9 mouse cellular contexts compared by ENCODE assay signal in the genomic region with DNA sequence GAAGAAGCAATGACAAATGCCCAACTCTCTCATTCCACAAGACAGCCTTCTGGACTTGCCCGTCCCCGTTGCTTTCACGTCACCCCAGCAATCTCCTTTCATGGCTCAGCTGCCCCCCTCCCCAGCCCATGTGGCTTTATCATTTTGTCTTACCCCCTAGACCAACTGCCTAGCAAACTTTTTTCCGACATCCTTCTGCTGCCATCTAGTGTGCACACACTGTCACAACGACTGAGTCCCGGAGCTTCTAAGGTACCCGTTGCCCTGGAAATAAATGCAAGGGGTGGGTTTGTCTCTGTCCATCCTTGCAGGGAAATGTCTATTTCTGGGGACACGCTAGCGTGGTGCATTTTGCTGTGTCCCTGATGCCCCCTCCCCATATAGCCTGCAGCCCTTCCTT.
DNase-seq lines count a peak whose midpoint lies in the region; ATAC-seq and TF ChIP-seq lines count a peak whose summit lies in the region.
"Had no signal": no experiment of that assay in that cellular context is flagged by ENCODE, and none has a peak within 500 bp of the region (broad histone marks: within the 10 kb centered on the region; RNA-seq: fewer than 3 reads in every experiment).

No protein-coding gene starts in this region.

- no peak overlapping the region for H3K4me2 ChIP-seq in intestine, embryonic 14.5 days (ENCODE audit: low read length)
- no peak overlapping the region for H3K4me2 ChIP-seq in intestine, embryonic 16.5 days (ENCODE audit: low read depth, low read length)
- H3K4me2 ChIP-seq in hindbrain, embryonic 13.5 days, result no peak overlapping the region
- H3K4me2 ChIP-seq: liver, embryonic 13.5 days had no signal

- H3K27me3 ChIP-seq in intestine, embryonic 14.5 days (replicated peaks; ENCODE audit: control insufficient read depth, insufficient read depth, low read length), result no peaks in the 10 kb centered on the region
- H3K27me3 ChIP-seq in intestine, embryonic 16.5 days (replicated peaks; ENCODE audit: control insufficient read depth, insufficient read depth, low read length), result no peaks in the 10 kb centered on the region
- peaks cover 17% of the 10 kb centered on the region for H3K27me3 ChIP-seq in Patski
- 0 out of 2 replicates have a peak, but pooled peaks cover 4% of the 10 kb centered on the region for H3K27me3 ChIP-seq in hindbrain, embryonic 13.5 days
- H3K27me3 ChIP-seq: liver, embryonic 13.5 days had no signal

- H3K27ac ChIP-seq in intestine, embryonic 14.5 days (ENCODE audit: low read depth), result no peak overlapping the region
- H3K27ac ChIP-seq in intestine, embryonic 16.5 days (ENCODE audit: low read length), result no peak overlapping the region
- H3K27ac ChIP-seq in hindbrain, embryonic 13.5 days, result no peak overlapping the region
- H3K27ac ChIP-seq: liver, embryonic 13.5 days had no signal

- no peak overlapping the region for H3K4me3 ChIP-seq in intestine, embryonic 14.5 days (ENCODE audit: low read depth, low read length)
- H3K4me3 ChIP-seq in intestine, embryonic 16.5 days (ENCODE audit: low read length), result no peak overlapping the region
- H3K4me3 ChIP-seq in hindbrain, embryonic 13.5 days, result no peak overlapping the region
- H3K4me3 ChIP-seq: liver, embryonic 13.5 days had no signal

- DNase-seq in intestine, embryonic 14.5 days (ENCODE audit: low spot score), result peak; percentile 68
- no peak for DNase-seq in Patski (ENCODE audit: low read depth, low spot score)
- DNase-seq in embryo, embryonic 10 days (ENCODE audit: low spot score), result peak; percentile 79
- DNase-seq in left cerebral cortex, postnatal 36 days (ENCODE audit: low spot score in 2 of 2), result peak; percentile 74 to 81
- DNase-seq in retina, adult 2 months (ENCODE audit: low read depth, low spot score), result peak; percentile 18
- DNase-seq: liver, embryonic 13.5 days had no signal

- intact Hi-C loops in left cerebral cortex, postnatal 36 days (cut with DNase I), result loop anchor here (5.0 kb wide), 4 partner anchors 122 to 367 kb away; no protein-coding TSS in a partner anchor

- H3K9me3 ChIP-seq in intestine, embryonic 14.5 days (ENCODE audit: control insufficient read depth, low read length), result peaks cover 3% of the 10 kb centered on the region; the same call in 1 of the 2 replicates
- H3K9me3 ChIP-seq in intestine, embryonic 16.5 days (ENCODE audit: control insufficient read depth, low read length), result no peaks in the 10 kb centered on the region
- no peaks in the 10 kb centered on the region for H3K9me3 ChIP-seq in hindbrain, embryonic 13.5 days
- H3K9me3 ChIP-seq: liver, embryonic 13.5 days had no signal

- ATAC-seq in intestine, embryonic 14.5 days (replicated peaks; ENCODE audit: low FRiP score, low TSS enrichment, low read depth), result no peak
- ATAC-seq in intestine, embryonic 16.5 days, result no peak
- ATAC-seq in Patski, result no peak
- peak; percentile 77 for ATAC-seq in hindbrain, embryonic 13.5 days (ENCODE audit: low FRiP score)
- ATAC-seq in megakaryocyte, adult 5-6 weeks (ENCODE audit: poor library complexity, severe bottlenecking), result no peak

- POLR2A ChIA-PET in Patski (lab: Charles Lee), result interaction anchor here (0.7 kb wide), 1 partner anchor 16 kb away, joined by 3 read pairs; no protein-coding TSS in a partner anchor

- 12% methylated on average over 9 of the region's 9 CpGs for WGBS in intestine, embryonic 14.5 days
- WGBS in intestine, embryonic 16.5 days, result 10% methylated on average over 9 of the region's 9 CpGs
- WGBS in hindbrain, embryonic 13.5 days, result 7% methylated on average over 9 of the region's 9 CpGs

- H3K36me3 ChIP-seq in intestine, embryonic 14.5 days (ENCODE audit: control insufficient read depth, insufficient read depth, low read length), result no peaks in the 10 kb centered on the region
- no peaks in the 10 kb centered on the region for H3K36me3 ChIP-seq in intestine, embryonic 16.5 days (ENCODE audit: control insufficient read depth, insufficient read depth, low read length)
- H3K36me3 ChIP-seq in hindbrain, embryonic 13.5 days, result no peaks in the 10 kb centered on the region
- H3K36me3 ChIP-seq: liver, embryonic 13.5 days had no signal

- peak; percentile 80 for TF ChIP-seq CTCF in Patski (IDR thresholded peaks at IDR 0.05)

- CTCF ChIA-PET in Patski (lab: Charles Lee), result interaction anchor here (0.6 to 2.1 kb wide), 6 partner anchors 9 to 196 kb away, joined by 3 to 7 read pairs (median 4); no protein-coding TSS in a partner anchor

- in situ Hi-C loops in Patski (cut with MboI; ENCODE audit: low pct_unique_long_range_greater_than_20kb), result loop anchor here (5.0 to 25.0 kb wide), 4 partner anchors 105 to 1692 kb away; no protein-coding TSS in a partner anchor

- no peaks in the 10 kb centered on the region for H3K4me1 ChIP-seq in intestine, embryonic 14.5 days (replicated peaks; ENCODE audit: control insufficient read depth, insufficient read depth, low read length)
- H3K4me1 ChIP-seq in intestine, embryonic 16.5 days (ENCODE audit: control insufficient read depth, insufficient read depth, low read length), result no peaks in the 10 kb centered on the region
- peaks cover 8% of the 10 kb centered on the region for H3K4me1 ChIP-seq in hindbrain, embryonic 13.5 days (replicated peaks)
- H3K4me1 ChIP-seq: liver, embryonic 13.5 days had no signal

- no peak overlapping the region for H3K9ac ChIP-seq in intestine, embryonic 14.5 days (ENCODE audit: low read length)
- H3K9ac ChIP-seq in intestine, embryonic 16.5 days (ENCODE audit: low read depth, low read length), result no peak overlapping the region
- H3K9ac ChIP-seq in hindbrain, embryonic 13.5 days, result peak overlapping the region; percentile 55; the same call in 1 of the 2 replicates
- H3K9ac ChIP-seq: liver, embryonic 13.5 days had no signal
